Mouse (Mus musculus) granulocyte monocyte progenitor cell, adult 5-6 weeks (primary cell): Measurements from ENCODE around the gene Sipa1l3. TPM values are rescaled to one million over a fixed set of nuclear protein-coding genes. Genes with fewer than 3 reads are reported as not detected.

ENCODE experiments used
- ATAC-seq: replicated peaks from 2 replicates; pipeline ENCODE4 v1.8.0; 2016; ENCODE audit warnings: mild to moderate bottlenecking, moderate TSS enrichment, inconsistent platforms; ENCODE audit not compliant: poor library complexity, severe bottlenecking
- total RNA-seq, 2 experiments: library from RNA; stranded (forward) in 1 of 2; stranded (reverse) in 1 of 2; fragments of 200-712, 200-1000 nt in 1 of 2; fragments of >200 nt in 1 of 2; fragmentation: Nextera tagmentation in 1 of 2; gene quantifications; 2 replicates each; pipeline ENCODE4 v1.2.3; 2014 to 2017

The Sipa1l3 gene
- total RNA-seq, 2 experiments from 2014 or later, result 5.8 to 39.4 TPM

GRCm38 (mm10) chr7:29452381-29452780 lies 66.1 kb downstream of the Sipa1l3 start:
- no peak for ATAC-seq

- no peak for ATAC-seq
Observed at GRCm38 (mm10) chr7:29450175-29450574, 68.3 kb downstream of the Sipa1l3 start.

- ATAC-seq, result no peak
Observed at GRCm38 (mm10) chr7:29448830-29449229, 69.6 kb downstream of the Sipa1l3 start.

GRCm38 (mm10) chr7:29447147-29447829 lies 71.2 kb downstream of the Sipa1l3 start:
- peak; percentile 65 for ATAC-seq

GRCm38 (mm10) chr7:29446156-29446555 lies 72.3 kb downstream of the Sipa1l3 start:
- ATAC-seq, result no peak

- no peak for ATAC-seq
Observed at GRCm38 (mm10) chr7:29444527-29444926, 73.9 kb downstream of the Sipa1l3 start.

- ATAC-seq, result no peak
Observed at GRCm38 (mm10) chr7:29444070-29444469, 74.4 kb downstream of the Sipa1l3 start.

- peak; percentile 61 for ATAC-seq
Observed at GRCm38 (mm10) chr7:29441793-29442192, 76.6 kb downstream of the Sipa1l3 start.

GRCm38 (mm10) chr7:29441151-29441550 lies 77.3 kb downstream of the Sipa1l3 start:
- 0 out of 2 replicates have a peak, but pooled peaks have one; percentile 15 for ATAC-seq

GRCm38 (mm10) chr7:29438655-29439282 lies 79.7 kb downstream of the Sipa1l3 start:
- no peak for ATAC-seq

- no peak for ATAC-seq
Observed at GRCm38 (mm10) chr7:29438204-29438603, 80.2 kb downstream of the Sipa1l3 start.

- no peak for ATAC-seq
Observed at GRCm38 (mm10) chr7:29437072-29437471, 81.4 kb downstream of the Sipa1l3 start.

- no peak for ATAC-seq
Observed at GRCm38 (mm10) chr7:29434313-29435035, 84.0 kb downstream of the Sipa1l3 start.

- ATAC-seq, result no peak
Observed at GRCm38 (mm10) chr7:29433725-29434124, 84.7 kb downstream of the Sipa1l3 start.

GRCm38 (mm10) chr7:29432947-29433553 lies 85.4 kb downstream of the Sipa1l3 start:
- no peak for ATAC-seq

- ATAC-seq, result no peak
Observed at GRCm38 (mm10) chr7:29432180-29432946, 86.1 kb downstream of the Sipa1l3 start.

- ATAC-seq, result no peak
Observed at GRCm38 (mm10) chr7:29430739-29431211, 87.7 kb downstream of the Sipa1l3 start.

- no peak for ATAC-seq
Observed at GRCm38 (mm10) chr7:29426056-29426455, 92.4 kb downstream of the Sipa1l3 start.

GRCm38 (mm10) chr7:29425413-29425827 lies 93.0 kb downstream of the Sipa1l3 start:
- no peak for ATAC-seq

- no peak for ATAC-seq
Observed at GRCm38 (mm10) chr7:29424690-29425089, 93.8 kb downstream of the Sipa1l3 start.
